ENCODE assay signal across 8 mouse cellular contexts in genomic region chr7:74025007-74025406, GRCm38 (mm10). TPM values are rescaled to one million over a fixed set of nuclear protein-coding genes. Genes with fewer than 3 reads are reported as not detected.
DNase-seq lines count a peak whose midpoint lies in the region; ATAC-seq lines count a peak whose summit lies in the region.

No protein-coding gene starts in this region.

- no peaks in the 10 kb centered on the region for H3K36me3 ChIP-seq in forebrain, embryonic 16.5 days (ENCODE audit: control insufficient read depth, insufficient read depth)

- ATAC-seq in forebrain, embryonic 16.5 days = peak; percentile 72; the same call in 1 of the 2 replicates
- ATAC-seq in erythroblast, adult 5-6 weeks (replicated peaks; ENCODE audit: low FRiP score, poor library complexity, severe bottlenecking) = no peak

- 7% methylated on average over 5 of the region's 5 CpGs for WGBS in forebrain, embryonic 16.5 days

- no peak overlapping the region for H3K4me3 ChIP-seq in forebrain, embryonic 16.5 days (replicated peaks; ENCODE audit: low read length)

- no peaks in the 10 kb centered on the region for H3K9me3 ChIP-seq in forebrain, embryonic 16.5 days (ENCODE audit: control insufficient read depth, low read length)

- H3K4me1 ChIP-seq in forebrain, embryonic 16.5 days (replicated peaks; ENCODE audit: control insufficient read depth, insufficient read depth, low read length) = peaks cover 2% of the 10 kb centered on the region; the same call in 1 of the 2 replicates

- no peak overlapping the region for H3K9ac ChIP-seq in forebrain, embryonic 16.5 days (replicated peaks; ENCODE audit: low read depth, low read length)

- no peak overlapping the region for H3K27ac ChIP-seq in forebrain, embryonic 16.5 days (ENCODE audit: low read length)

- H3K27me3 ChIP-seq in forebrain, embryonic 16.5 days (replicated peaks; ENCODE audit: control insufficient read depth, insufficient read depth, low read length) = no peaks in the 10 kb centered on the region

- no peak overlapping the region for H3K4me2 ChIP-seq in forebrain, embryonic 16.5 days (ENCODE audit: low read length)

- DNase-seq in spleen, adult 18-20 months = peak; percentile 16 to 43
- DNase-seq in spleen, adult 12 weeks (ENCODE audit: low spot score) = no peak
- peak; percentile 73 for DNase-seq in brain, adult 2 months (ENCODE audit: low read depth, low spot score)
- peak; percentile 68 to 83 for DNase-seq in kidney, postnatal 25 days
- peak; percentile 77 for DNase-seq in lung, postnatal 36 days
- DNase-seq in right cerebral cortex, postnatal 4 days = peak; percentile 81

RNA-seq across cellular contexts. Expression of gene St8sia2, which starts 11.5 kb away (rescaled TPM):
- 84.4 and 86.3 TPM in 2 replicates for polyA plus RNA-seq in forebrain, embryonic 16.5 days (2015; fragmentation: Nextera tagmentation; extraction: Ambion mirVana)
- not detected in 2 replicates for total RNA-seq in erythroblast, adult 5-6 weeks (2015; ENCODE audit: low replicate concordance)
- total RNA-seq in erythroblast, adult 5-6 weeks (2017; ENCODE audit: low replicate concordance) = not detected in 2 replicates
